Mouse (Mus musculus) retina, embryonic 14.5 days (tissue): Measurements from ENCODE around the gene Treh.

Source experiments
- DNase-seq: peaks from one replicate; pipeline ENCODE4 v3.0.0-alpha.2; 2015; ENCODE audit warnings: low spot score

Gene Treh

GRCm38 (mm10) chr9:44678288-44678871 is 5.3 kb downstream of the Treh start:
- no peak for DNase-seq

GRCm38 (mm10) chr9:44679565-44679964 is 6.5 kb downstream of the Treh start:
- no peak for DNase-seq

- DNase-seq, result no peak
These were observed 10.0 kb downstream of the Treh start for GRCm38 (mm10) chr9:44683046-44683445.

GRCm38 (mm10) chr9:44685346-44686330 is 12.6 kb downstream of the Treh start:
- peak; percentile 90 for DNase-seq

GRCm38 (mm10) chr9:44686638-44687037 is 13.6 kb downstream of the Treh start:
- DNase-seq, result peak; percentile 54

- DNase-seq, result no peak
These were observed 15.0 kb downstream of the Treh start for GRCm38 (mm10) chr9:44688013-44688412.

- no peak for DNase-seq
These were observed 17.6 kb downstream of the Treh start for GRCm38 (mm10) chr9:44690641-44691040.

GRCm38 (mm10) chr9:44691671-44692520 is 18.9 kb downstream of the Treh start:
- DNase-seq, result no peak

GRCm38 (mm10) chr9:44693071-44693470 is 20.0 kb downstream of the Treh start:
- DNase-seq, result no peak

GRCm38 (mm10) chr9:44697866-44698265 is 24.8 kb downstream of the Treh start:
- no peak for DNase-seq

GRCm38 (mm10) chr9:44699196-44699595 is 26.2 kb downstream of the Treh start:
- DNase-seq, result no peak

- no peak for DNase-seq
These were observed 26.7 kb downstream of the Treh start for GRCm38 (mm10) chr9:44699730-44700129.

- DNase-seq, result no peak
These were observed 34.9 kb downstream of the Treh start for GRCm38 (mm10) chr9:44707749-44708428.

GRCm38 (mm10) chr9:44708429-44708765 is 35.4 kb downstream of the Treh start:
- peak; percentile 51 for DNase-seq

- no peak for DNase-seq
These were observed 35.9 kb downstream of the Treh start for GRCm38 (mm10) chr9:44708925-44709324.

- peak; percentile 64 for DNase-seq
These were observed 36.6 kb downstream of the Treh start for GRCm38 (mm10) chr9:44709600-44709999.

GRCm38 (mm10) chr9:44710213-44710612 is 37.2 kb downstream of the Treh start:
- DNase-seq, result no peak

- DNase-seq, result no peak
These were observed 38.6 kb downstream of the Treh start for GRCm38 (mm10) chr9:44711602-44712001.

GRCm38 (mm10) chr9:44713080-44713479 is 40.0 kb downstream of the Treh start:
- DNase-seq, result no peak

GRCm38 (mm10) chr9:44713574-44713973 is 40.5 kb downstream of the Treh start:
- DNase-seq, result no peak

- DNase-seq, result no peak
These were observed 42.1 kb downstream of the Treh start for GRCm38 (mm10) chr9:44715109-44715508.
